Mouse (Mus musculus) midbrain, embryonic 13.5 days (tissue): Measurements from ENCODE around the gene Hipk1. TPM values are rescaled to one million over a fixed set of nuclear protein-coding genes. Genes with fewer than 3 reads are reported as not detected.

ENCODE experiments used
- ATAC-seq: fragments of 200-750 bp; cut with Nextera tagmentation; 2 replicates; pipeline ENCODE4 v1.8.0; 2017; ENCODE audit warnings: mild to moderate bottlenecking, moderate TSS enrichment, moderate library complexity
- H3K27ac ChIP-seq: fragments of 300-500 bp; sonication (generic); 2 replicates; pipeline ENCODE4 v1.5.1; 2015; ENCODE audit warnings: inconsistent platforms, mild to moderate bottlenecking, moderate library complexity
- H3K27me3 ChIP-seq: fragments of 300-500 bp; sonication (generic); 2 replicates; pipeline ENCODE4 v1.6.1; 2015; ENCODE audit warnings: mild to moderate bottlenecking, inconsistent platforms
- H3K36me3 ChIP-seq: fragments of 300-500 bp; sonication (generic); 2 replicates; pipeline ENCODE4 v1.6.1; 2015; ENCODE audit warnings: mild to moderate bottlenecking, inconsistent platforms
- H3K4me1 ChIP-seq: fragments of 300-500 bp; sonication (generic); replicated peaks from 2 replicates; pipeline ENCODE4 v1.6.1; 2015; ENCODE audit warnings: inconsistent platforms
- H3K4me2 ChIP-seq: fragments of 300-500 bp; sonication (generic); replicated peaks from 2 replicates; pipeline ENCODE4 v1.6.1; 2015; ENCODE audit warnings: moderate library complexity, mild to moderate bottlenecking, inconsistent platforms
- H3K4me3 ChIP-seq: fragments of 300-500 bp; sonication (generic); replicated peaks from 2 replicates; pipeline ENCODE4 v1.5.1; 2015; ENCODE audit warnings: mild to moderate bottlenecking, inconsistent platforms
- H3K9ac ChIP-seq: fragments of 300-500 bp; sonication (generic); replicated peaks from 2 replicates; pipeline ENCODE4 v1.6.1; 2015; ENCODE audit warnings: mild to moderate bottlenecking, inconsistent platforms
- H3K9me3 ChIP-seq: fragments of 300-500 bp; sonication (generic); 2 replicates; pipeline ENCODE4 v1.6.1; 2016; ENCODE audit warnings: mild to moderate bottlenecking, inconsistent platforms
- WGBS: fragments of 180-500 bp; shearing (Covaris S2); methylation state at CpG from one replicate; pipeline ENCODE4 v1.1.7; 2015; 5-methylcytosine and 5-hydroxymethylcytosine counted together
- polyA plus RNA-seq: library from polyadenylated mRNA; unstranded; fragments of >200 nt; fragmentation: Nextera tagmentation; extraction: Ambion mirVana; gene quantifications from 2 replicates; pipeline ENCODE4 v1.2.1, GENCODE M21; 2015

Hipk1 gene
- polyA plus RNA-seq, 1 experiment from 2014 or later, result 13.2 TPM

GRCm38 (mm10) chr3:103704661-103705060 is 86.7 kb downstream of the Hipk1 start:
- H3K4me3 ChIP-seq, result no peak overlapping the region
- no peaks in the 10 kb centered on the region for H3K36me3 ChIP-seq
- no peaks in the 10 kb centered on the region for H3K4me1 ChIP-seq
- 0 out of 2 replicates have a peak, but pooled peaks cover 2% of the 10 kb centered on the region for H3K27me3 ChIP-seq
- no peaks in the 10 kb centered on the region for H3K9me3 ChIP-seq
- H3K4me2 ChIP-seq, result no peak overlapping the region
- 89% methylated on average over 6 of the region's 6 CpGs for WGBS
- H3K27ac ChIP-seq, result no peak overlapping the region
- ATAC-seq, result no peak
- H3K9ac ChIP-seq, result no peak overlapping the region

GRCm38 (mm10) chr3:103696388-103696925 is 94.9 kb downstream of the Hipk1 start:
- ATAC-seq, result no peak
- WGBS, result 93% methylated on average over 1 of the region's 1 CpGs
- no peaks in the 10 kb centered on the region for H3K27me3 ChIP-seq

GRCm38 (mm10) chr3:103695556-103695955 is 95.8 kb downstream of the Hipk1 start:
- Histone ChIP-seq H3K9me3 (no peaks in the 10 kb centered on the region), H3K4me1 (no peaks in the 10 kb centered on the region), H3K9ac (no peak overlapping the region), H3K4me3 (no peak overlapping the region), H3K27me3 (no peaks in the 10 kb centered on the region), H3K4me2 (no peak overlapping the region), H3K36me3 (no peaks in the 10 kb centered on the region), H3K27ac (no peak overlapping the region)
- WGBS, result 66% methylated on average over 3 of the region's 3 CpGs
- ATAC-seq, result no peak

More at GRCm38 (mm10) chr3:103696388-103696925, 94.9 kb downstream of the Hipk1 start:
- H3K9me3 ChIP-seq, result no peaks in the 10 kb centered on the region
- H3K9ac ChIP-seq, result no peak overlapping the region
- no peak overlapping the region for H3K27ac ChIP-seq
- no peak overlapping the region for H3K4me3 ChIP-seq
- no peaks in the 10 kb centered on the region for H3K36me3 ChIP-seq
- no peak overlapping the region for H3K4me2 ChIP-seq
- no peaks in the 10 kb centered on the region for H3K4me1 ChIP-seq

GRCm38 (mm10) chr3:103690506-103690905 is 100.9 kb downstream of the Hipk1 start:
- ATAC-seq, result no peak
- Histone ChIP-seq H3K4me2 (no peak overlapping the region), H3K4me1 (no peaks in the 10 kb centered on the region), H3K9ac (no peak overlapping the region), H3K4me3 (no peak overlapping the region), H3K9me3 (no peaks in the 10 kb centered on the region), H3K27ac (no peak overlapping the region), H3K27me3 (no peaks in the 10 kb centered on the region), H3K36me3 (no peaks in the 10 kb centered on the region)
- 85% methylated on average over 3 of the region's 3 CpGs for WGBS

Other genes starting within 250 kb of the Hipk1 start
- gene Syt6, start 216.3 kb downstream of the Hipk1 start, polyA plus RNA-seq, result 10.4 and 11.9 TPM in 2 replicates
- 0.13 and 0.17 TPM in 2 replicates for gene Atg4a-ps, start 145.5 kb downstream of the Hipk1 start, polyA plus RNA-seq
- gene Olfml3, start 53.6 kb downstream of the Hipk1 start, polyA plus RNA-seq, result 3.3 TPM in 2 replicates
- not detected in 2 replicates for gene Gm10964, start 52.2 kb downstream of the Hipk1 start, polyA plus RNA-seq
- 23.7 and 30.0 TPM in 2 replicates for gene Dclre1b, start 17.9 kb upstream of the Hipk1 start, polyA plus RNA-seq
- 24.1 and 25.0 TPM in 2 replicates for gene Ap4b1, start 18.0 kb upstream of the Hipk1 start, polyA plus RNA-seq
- 0.46 TPM in 1 of 2 replicates, not detected in the other for gene Gm43064, start 18.0 kb upstream of the Hipk1 start, polyA plus RNA-seq
- gene Bcl2l15, start 41.0 kb upstream of the Hipk1 start, polyA plus RNA-seq, result 0.08 and 0.63 TPM in 2 replicates
- 0.24 and 0.49 TPM in 2 replicates for gene Ptpn22, start 68.2 kb upstream of the Hipk1 start, polyA plus RNA-seq
- 23.8 and 24.6 TPM in 2 replicates for gene Rsbn1, start 122.6 kb upstream of the Hipk1 start, polyA plus RNA-seq
- gene Phtf1, start 176.5 kb upstream of the Hipk1 start, polyA plus RNA-seq, result 29.7 and 33.2 TPM in 2 replicates